30 mouse cellular contexts compared by ENCODE assay signal in genomic region chr3:76025523-76025922, GRCm38 (mm10). TPM values are rescaled to one million over a fixed set of nuclear protein-coding genes. Genes with fewer than 3 reads are reported as not detected.
"Had no signal": no experiment of that assay in that cellular context is flagged by ENCODE, and none has a peak within 500 bp of the region (broad histone marks: within the 10 kb centered on the region; RNA-seq: fewer than 3 reads in every experiment).

No protein-coding gene starts in this region.

- H3K27ac ChIP-seq: gastrocnemius, adult 2 months; heart, embryonic 13.5 days; heart, embryonic 15.5 days; hindbrain, embryonic 13.5 days; hindbrain, embryonic 15.5 days; hindbrain, postnatal 0 days; kidney, embryonic 15.5 days; kidney, postnatal 0 days; limb, embryonic 13.5 days; limb, embryonic 15.5 days; liver, embryonic 12.5 days had no signal

- DNase-seq: gastrocnemius, adult 2 months; gastrocnemius, postnatal 10 days; gastrocnemius, postnatal 25 days; heart, adult 18-20 months; heart, postnatal 14 days; heart, postnatal 36 days; kidney, adult 11 months; kidney, adult 2 months; kidney, adult 9 months; kidney, postnatal 14 days; kidney, postnatal 36 days; layer of hippocampus, adult 9-11 months; layer of hippocampus, postnatal 36 days; left cerebral cortex, postnatal 4 days had no signal

- H3K4me3 ChIP-seq: gastrocnemius, adult 2 months; heart, embryonic 13.5 days; heart, embryonic 15.5 days; hindbrain, embryonic 13.5 days; hindbrain, embryonic 15.5 days; kidney, embryonic 15.5 days; limb, embryonic 13.5 days; limb, embryonic 15.5 days; liver, embryonic 12.5 days had no signal

- H3K4me1 ChIP-seq: heart, embryonic 13.5 days; heart, embryonic 15.5 days; hindbrain, embryonic 13.5 days; hindbrain, embryonic 15.5 days; kidney, embryonic 15.5 days; limb, embryonic 13.5 days; limb, embryonic 15.5 days; liver, embryonic 12.5 days had no signal

- H3K27me3 ChIP-seq: heart, embryonic 13.5 days; heart, embryonic 15.5 days; hindbrain, embryonic 13.5 days; hindbrain, embryonic 15.5 days; kidney, embryonic 15.5 days; limb, embryonic 13.5 days; limb, embryonic 15.5 days; liver, embryonic 12.5 days had no signal

- ATAC-seq: hindbrain, postnatal 0 days; intestine, embryonic 16.5 days; liver, embryonic 12.5 days had no signal

RNA-seq across cellular contexts. Expression of gene Fstl5, which starts 48.5 kb away (rescaled TPM):
- total RNA-seq: gastrocnemius, adult 2 months; gastrocnemius, postnatal 25 days; gastrocnemius, postnatal 4 days; heart, adult 18-20 months; heart, postnatal 14 days; hematopoietic stem cell, adult 5-6 weeks; liver, adult 2 months had no signal
- polyA plus RNA-seq: heart, embryonic 11.5 days; heart, postnatal 0 days; kidney, postnatal 0 days; liver, adult 2 months; liver, embryonic 12.5 days had no signal
